Comparison of ENCODE assay signal across 25 mouse cellular contexts in the genomic region with DNA sequence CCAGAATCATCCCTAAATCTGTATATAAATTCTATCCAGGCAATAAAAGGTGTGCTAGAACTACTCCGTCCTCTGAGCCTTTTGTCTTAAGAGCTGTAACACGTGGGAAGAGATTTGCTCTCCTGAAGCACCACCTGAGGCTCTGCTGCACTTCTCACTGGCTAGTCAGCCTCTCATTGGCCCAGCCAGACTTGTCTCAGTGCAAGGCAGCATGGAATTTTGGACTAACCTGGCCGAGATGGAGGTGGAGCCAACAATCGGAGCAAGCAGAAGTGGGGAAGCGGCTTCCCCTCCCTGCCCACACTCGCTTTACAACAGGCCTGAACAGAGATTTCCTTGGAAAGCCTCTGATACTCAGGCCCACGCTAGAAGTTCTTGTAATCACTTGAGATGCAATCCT.
A peak's percentile ranks its signal among the peaks of the same experiment; 100 is the strongest.
DNase-seq lines count a peak whose midpoint lies in the region; ATAC-seq lines count a peak whose summit lies in the region.
"Had no signal": no experiment of that assay in that cellular context is flagged by ENCODE, and none has a peak within 500 bp of the region (broad histone marks: within the 10 kb centered on the region; RNA-seq: fewer than 3 reads in every experiment).

No protein-coding gene starts in this region.

- H3K9ac ChIP-seq in lung, embryonic 15.5 days = no peak overlapping the region
- H3K9ac ChIP-seq in liver, embryonic 12.5 days = no peak overlapping the region
- H3K9ac ChIP-seq: embryonic facial prominence, embryonic 13.5 days; forebrain, embryonic 13.5 days; forebrain, postnatal 0 days; hindbrain, embryonic 12.5 days had no signal

- no peak overlapping the region for H3K4me3 ChIP-seq in lung, embryonic 15.5 days
- H3K4me3 ChIP-seq in liver, embryonic 12.5 days = no peak overlapping the region
- H3K4me3 ChIP-seq: embryonic facial prominence, embryonic 13.5 days; forebrain, embryonic 13.5 days; gastrocnemius, adult 2 months; heart, embryonic 10.5 days; hindbrain, embryonic 12.5 days had no signal

- peak; percentile 70; the same call in 1 of the 2 replicates for ATAC-seq in lung, embryonic 15.5 days (ENCODE audit: borderline replicate concordance, extremely low read depth, low FRiP score, low TSS enrichment)
- no peak for ATAC-seq in liver, embryonic 12.5 days
- no peak for ATAC-seq in megakaryocyte, adult 5-6 weeks (ENCODE audit: poor library complexity, severe bottlenecking)
- ATAC-seq: CD4-positive, CD25-positive, alpha-beta regulatory T cell, adult 4 months; forebrain, embryonic 13.5 days; forebrain, postnatal 0 days; hindbrain, embryonic 16.5 days had no signal

- 0 out of 2 replicates have a peak, but pooled peaks cover 11% of the 10 kb centered on the region for H3K4me1 ChIP-seq in lung, embryonic 15.5 days
- no peaks in the 10 kb centered on the region for H3K4me1 ChIP-seq in liver, embryonic 12.5 days
- H3K4me1 ChIP-seq: forebrain, embryonic 13.5 days; heart, embryonic 10.5 days; hindbrain, embryonic 12.5 days had no signal

- H3K27ac ChIP-seq in lung, embryonic 15.5 days = no peak overlapping the region
- no peak overlapping the region for H3K27ac ChIP-seq in liver, embryonic 12.5 days
- H3K27ac ChIP-seq: embryonic facial prominence, embryonic 13.5 days; forebrain, embryonic 13.5 days; gastrocnemius, adult 2 months; heart, embryonic 10.5 days; hindbrain, embryonic 12.5 days had no signal

- no peaks in the 10 kb centered on the region for H3K27me3 ChIP-seq in lung, embryonic 15.5 days
- H3K27me3 ChIP-seq in liver, embryonic 12.5 days (replicated peaks) = no peaks in the 10 kb centered on the region
- H3K27me3 ChIP-seq: embryonic facial prominence, embryonic 13.5 days; forebrain, embryonic 13.5 days; hindbrain, embryonic 12.5 days had no signal

- H3K9me3 ChIP-seq in lung, embryonic 15.5 days = no peaks in the 10 kb centered on the region
- no peaks in the 10 kb centered on the region for H3K9me3 ChIP-seq in liver, embryonic 12.5 days (replicated peaks)
- H3K9me3 ChIP-seq: embryonic facial prominence, embryonic 13.5 days; forebrain, embryonic 13.5 days; heart, embryonic 10.5 days; hindbrain, embryonic 12.5 days had no signal

- no peaks in the 10 kb centered on the region for H3K36me3 ChIP-seq in lung, embryonic 15.5 days
- no peaks in the 10 kb centered on the region for H3K36me3 ChIP-seq in liver, embryonic 12.5 days
- H3K36me3 ChIP-seq: embryonic facial prominence, embryonic 13.5 days; G1E; heart, embryonic 10.5 days; hindbrain, embryonic 12.5 days had no signal

- 53% methylated on average over 7 of the region's 7 CpGs for WGBS in lung, embryonic 15.5 days
- 57% methylated on average over 7 of the region's 7 CpGs for WGBS in liver, embryonic 12.5 days (ENCODE audit: insufficient replicate concordance)

- DNase-seq in lung, adult 18-20 months = peak; percentile 5 to 18
- DNase-seq in lung, postnatal 14 days = no peak
- peak; percentile 14 for DNase-seq in lung, postnatal 25 days (ENCODE audit: low spot score)
- no peak for DNase-seq in right cerebral cortex, adult 18-20 months
- DNase-seq: adrenal gland, postnatal 10 days; B cell, adult 2 months; cerebellum, adult 11-12 months; cerebellum, adult 9-10 months; cerebellum, postnatal 25 days; forebrain, postnatal 0 days; gastrocnemius, adult 2 months; gastrocnemius, postnatal 36 days; heart, adult 18-20 months; heart, postnatal 10 days; heart, postnatal 4 days had no signal

- no peak overlapping the region for H3K4me2 ChIP-seq in lung, embryonic 15.5 days
- no peak overlapping the region for H3K4me2 ChIP-seq in liver, embryonic 12.5 days
- H3K4me2 ChIP-seq: embryonic facial prominence, embryonic 13.5 days; forebrain, embryonic 13.5 days; hindbrain, embryonic 12.5 days had no signal

Comparison
In these comparisons a context has a peak if more than half of its experiments do, and no peak if none do; other contexts are left out.
1. DNase-seq: peak in lung, adult 18-20 months (2 of 2) and lung, postnatal 25 days (single experiment); none in lung, postnatal 14 days (single experiment) and right cerebral cortex, adult 18-20 months (single experiment).